Mouse (Mus musculus): ENCODE results near the gene Wdfy1.

GRCm38 (mm10) chr1:79664911-79665310 is 111.0 kb downstream of the Wdfy1 start:
- TF ChIP-seq CTCF (IDR thresholded peaks at IDR 0.05; ENCODE audit: low read depth, low read length): no peak
- no peak for TF ChIP-seq POLR2AphosphoS5 (IDR thresholded peaks at IDR 0.05; ENCODE audit: insufficient replicate concordance, low read depth, low read length)
- TF ChIP-seq GATA1 (IDR thresholded peaks at IDR 0.05; ENCODE audit: borderline replicate concordance, low read length): no peak
